Mouse (Mus musculus) testis, adult 2 months (tissue): ENCODE results near the gene Pagr1a. TPM values are rescaled to one million over a fixed set of nuclear protein-coding genes. Genes with fewer than 3 reads are reported as not detected.

Source experiments
- H3K27ac ChIP-seq: fragments of 200-500 bp; 2 replicates; pipeline ENCODE4 v1.5.1; 2012; ENCODE audit warnings: low read depth, low read length; ENCODE audit not compliant: control insufficient read depth, insufficient read depth
- H3K27me3 ChIP-seq: fragments of 200-500 bp; 2 replicates; pipeline ENCODE4 v1.6.1; 2012; ENCODE audit warnings: mild to moderate bottlenecking, low read length, moderate library complexity; ENCODE audit not compliant: control insufficient read depth, insufficient read depth
- H3K36me3 ChIP-seq: fragments of 200-500 bp; 2 replicates; pipeline ENCODE4 v1.6.1; 2012; ENCODE audit warnings: mild to moderate bottlenecking, low read length; ENCODE audit not compliant: control insufficient read depth, insufficient read depth
- H3K4me1 ChIP-seq: fragments of 200-500 bp; 2 replicates; pipeline ENCODE4 v1.6.1; 2012; ENCODE audit warnings: low read length; ENCODE audit not compliant: control insufficient read depth, insufficient read depth
- H3K4me3 ChIP-seq: fragments of 200-500 bp; 2 replicates; pipeline ENCODE4 v1.5.1; 2012; ENCODE audit warnings: low read depth, mild to moderate bottlenecking, low read length, moderate library complexity, mixed read lengths; ENCODE audit not compliant: control insufficient read depth
- CTCF ChIP-seq: fragments of 200-500 bp; IDR thresholded peaks from 2 replicates; pipeline ENCODE4 v1.5.1; 2012; ENCODE audit warnings: low read depth, mild to moderate bottlenecking, inconsistent platforms, low read length, moderate library complexity; ENCODE audit not compliant: control insufficient read depth, insufficient read depth, insufficient replicate concordance
- POLR2A ChIP-seq: fragments of 200-500 bp; IDR thresholded peaks from 2 replicates; pipeline ENCODE4 v1.6.1; 2012; ENCODE audit warnings: low read depth, mild to moderate bottlenecking, inconsistent platforms, low read length, moderate library complexity; ENCODE audit not compliant: control insufficient read depth
- polyA plus RNA-seq: library from polyadenylated mRNA; depleted of rRNA; stranded (reverse); fragments of >200 nt; gene quantifications from 2 replicates; pipeline ENCODE4 v1.2.3, GENCODE M21; 2012

The Pagr1a gene
- polyA plus RNA-seq, 1 experiment, result 1.3 TPM

DNA sequence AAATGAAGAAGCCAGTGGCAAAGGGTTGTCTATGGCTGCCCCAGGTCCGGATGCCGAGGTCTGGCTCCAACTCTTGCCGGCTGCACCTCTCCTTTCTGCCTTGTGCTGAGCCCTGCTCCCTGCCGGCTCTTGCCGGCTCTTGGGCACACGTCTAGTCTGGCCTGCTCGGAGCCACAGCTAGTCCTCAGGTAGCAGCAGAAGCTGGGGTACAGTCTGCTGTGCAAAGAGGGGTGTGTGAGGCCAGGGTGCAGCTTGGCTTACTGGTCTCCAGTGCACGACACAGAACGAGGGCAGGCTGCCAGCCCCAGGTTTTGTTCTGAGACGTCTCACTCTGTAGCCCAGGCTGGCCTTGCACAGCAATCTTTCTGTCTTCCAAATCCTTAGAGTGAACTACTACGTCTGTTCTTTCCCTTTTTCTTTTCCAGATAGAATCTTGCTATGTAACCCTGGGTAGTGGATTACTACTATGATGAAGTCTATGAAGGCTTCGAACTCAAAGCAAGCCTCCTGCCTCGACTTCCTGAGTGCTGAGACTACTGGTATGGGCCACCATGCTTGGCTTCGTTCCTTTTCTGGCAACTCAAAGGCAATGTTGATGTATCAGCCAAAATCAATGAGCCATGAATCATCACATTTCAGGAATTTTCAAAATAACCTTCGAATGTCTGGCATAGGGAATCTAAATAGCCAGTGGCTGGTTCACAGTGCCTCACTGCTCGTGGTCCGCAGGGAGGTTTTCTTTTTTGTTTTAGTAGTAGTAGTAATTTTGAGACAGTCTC lies 7.7 kb downstream of the Pagr1a start:
- Histone ChIP-seq H3K27ac (peak overlapping the region; percentile 10; the same call in 1 of the 2 replicates), H3K36me3 (no peaks in the 10 kb centered on the region), H3K27me3 (no peaks in the 10 kb centered on the region), H3K4me3 (no peak overlapping the region), H3K4me1 (peaks cover 5% of the 10 kb centered on the region; the same call in 1 of the 2 replicates)
- no peak for TF ChIP-seq POLR2A
- TF ChIP-seq CTCF, result no peak

DNA sequence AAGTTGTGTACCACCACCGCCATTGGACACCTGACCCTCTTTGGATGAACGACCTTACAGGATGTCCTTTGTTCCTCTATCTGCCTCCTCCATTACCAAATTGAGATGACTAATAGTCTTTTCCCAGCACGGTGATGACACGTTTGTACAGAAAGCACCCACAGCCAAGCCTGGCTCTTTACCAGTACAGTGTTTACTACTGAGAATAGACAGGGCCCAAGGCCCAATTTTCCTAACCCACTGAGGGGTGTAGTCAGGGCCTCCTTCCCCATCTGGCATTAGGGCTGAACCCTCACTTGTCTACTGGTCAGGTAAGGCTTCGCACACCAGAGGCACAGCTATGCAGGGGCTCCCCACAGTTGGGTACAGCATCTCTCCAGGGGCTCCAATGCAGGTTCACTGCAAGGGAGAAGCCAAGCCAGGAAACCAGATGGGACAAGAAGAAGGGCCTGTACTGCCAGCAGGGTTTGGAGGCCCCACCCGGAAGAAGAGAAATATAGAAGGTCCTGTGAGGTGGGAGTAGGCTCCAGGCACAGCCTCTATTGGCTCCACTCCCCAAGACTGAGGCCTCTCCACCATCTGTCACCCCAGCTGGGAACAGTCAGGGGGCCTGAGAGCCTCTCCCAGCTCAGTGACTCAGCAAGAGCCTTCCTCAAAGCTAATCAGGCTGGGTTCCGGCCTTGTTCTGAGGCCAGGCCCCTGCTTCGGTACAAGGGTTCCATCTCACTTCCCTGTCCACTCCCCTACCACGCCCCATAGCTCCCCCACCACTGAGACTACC lies 8.7 kb downstream of the Pagr1a start:
- Histone ChIP-seq H3K4me3 (no peak overlapping the region), H3K36me3 (no peaks in the 10 kb centered on the region), H3K4me1 (peaks cover 5% of the 10 kb centered on the region; the same call in 1 of the 2 replicates), H3K27ac (peak overlapping the region; percentile 85), H3K27me3 (no peaks in the 10 kb centered on the region)
- no peak for TF ChIP-seq CTCF
- TF ChIP-seq POLR2A, result no peak

DNA sequence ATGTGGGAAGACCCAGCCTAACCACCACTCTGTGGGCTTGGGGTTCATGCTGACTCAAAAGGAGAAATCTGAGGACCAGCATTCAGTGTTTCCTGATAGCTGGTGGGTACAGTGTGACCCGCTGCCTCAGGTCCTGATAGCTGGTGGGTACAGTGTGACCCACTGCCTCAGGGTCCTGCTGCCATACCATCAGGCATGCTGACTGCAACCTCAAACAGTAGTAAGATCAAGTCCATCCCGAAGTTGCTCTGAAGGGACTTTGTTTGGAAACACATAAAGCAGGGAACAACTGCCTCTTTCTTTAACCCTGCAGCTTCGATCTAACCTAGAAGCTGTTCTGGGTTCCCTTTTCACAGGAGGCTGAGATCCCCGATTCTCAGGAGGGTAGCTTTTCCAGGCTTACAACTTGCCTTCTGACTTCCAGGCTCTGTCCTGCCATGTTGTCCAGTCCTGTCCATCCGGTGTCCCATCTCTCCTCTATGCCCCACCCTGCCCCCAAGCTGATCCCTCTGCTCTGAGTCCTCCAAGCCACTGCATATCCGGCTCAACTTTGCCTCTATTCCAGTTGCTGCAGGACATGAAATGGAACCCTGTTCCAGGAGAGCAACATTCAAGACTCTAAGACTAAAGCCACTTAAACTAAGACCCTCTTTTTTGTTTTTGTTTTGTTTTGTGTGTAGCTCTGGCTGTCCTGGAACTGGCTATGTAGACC lies 9.7 kb downstream of the Pagr1a start:
- no peak overlapping the region for H3K4me3 ChIP-seq
- H3K27ac ChIP-seq, result no peak overlapping the region
- no peaks in the 10 kb centered on the region for H3K36me3 ChIP-seq
- peaks cover 5% of the 10 kb centered on the region; the same call in 1 of the 2 replicates for H3K4me1 ChIP-seq
- no peaks in the 10 kb centered on the region for H3K27me3 ChIP-seq
- TF ChIP-seq CTCF (no peak), POLR2A (no peak)

DNA sequence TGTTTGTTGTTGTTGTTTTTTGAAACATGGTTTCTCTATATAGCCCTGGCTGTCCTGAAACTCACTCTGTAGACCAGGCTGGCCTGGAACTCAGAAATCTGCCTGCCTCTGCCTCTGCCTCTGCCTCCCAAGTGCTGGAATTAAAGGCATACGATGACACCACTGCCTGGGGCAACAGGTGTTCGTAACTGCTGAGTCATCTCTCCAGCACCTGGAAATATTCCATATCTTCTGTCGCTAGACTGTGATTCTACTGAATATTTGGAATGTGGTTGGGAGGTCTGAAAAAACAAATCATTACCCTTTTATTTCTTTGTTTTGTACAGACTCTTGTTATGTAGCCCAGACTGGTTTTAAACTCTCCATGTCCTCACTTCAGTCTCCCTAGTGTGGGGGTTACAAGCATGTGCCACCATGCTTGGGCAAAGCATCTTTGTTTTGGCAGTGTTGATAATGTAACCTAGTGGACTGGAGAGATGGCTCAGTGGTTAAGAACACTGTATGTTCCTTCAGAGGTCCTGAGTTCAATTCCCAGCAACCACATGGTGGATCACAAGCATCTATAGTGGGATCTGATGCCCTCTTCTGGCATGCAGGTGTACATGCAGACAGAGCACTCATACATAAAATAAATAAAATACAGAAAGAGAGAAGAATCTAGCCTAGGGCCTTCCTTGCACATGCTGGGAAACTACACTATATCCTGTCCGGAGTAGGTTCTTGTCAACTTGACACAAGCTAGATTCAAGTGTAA lies 12.9 kb downstream of the Pagr1a start:
- no peak overlapping the region for H3K27ac ChIP-seq

DNA sequence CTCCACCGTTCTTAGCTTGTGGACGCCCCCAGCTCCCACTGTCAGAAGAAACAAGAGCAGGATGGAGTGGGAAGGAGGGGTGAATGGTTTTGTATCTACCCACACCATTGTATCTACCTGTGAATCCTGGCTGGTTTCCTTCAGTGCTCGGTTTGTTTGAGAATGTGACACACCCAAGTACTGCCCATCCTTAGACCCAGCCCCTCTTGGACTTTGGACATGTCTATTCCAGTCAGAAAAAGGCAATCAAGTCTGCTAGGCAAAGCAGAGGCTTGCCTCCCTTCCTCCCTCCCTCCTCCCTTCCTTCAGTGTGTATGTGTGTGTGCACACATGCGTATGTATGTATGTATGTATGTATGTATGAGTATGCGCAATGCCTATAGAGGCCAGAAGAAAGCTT lies 13.5 kb downstream of the Pagr1a start:
- H3K36me3 ChIP-seq, result no peaks in the 10 kb centered on the region
- H3K4me3 ChIP-seq, result no peak overlapping the region

More for the DNA sequence above, 12.9 kb downstream of the Pagr1a start:
- TF ChIP-seq CTCF (no peak), POLR2A (no peak)
- no peaks in the 10 kb centered on the region for H3K27me3 ChIP-seq
- no peaks in the 10 kb centered on the region for H3K36me3 ChIP-seq
- no peak overlapping the region for H3K4me3 ChIP-seq
- peaks cover 7% of the 10 kb centered on the region for H3K4me1 ChIP-seq

DNA sequence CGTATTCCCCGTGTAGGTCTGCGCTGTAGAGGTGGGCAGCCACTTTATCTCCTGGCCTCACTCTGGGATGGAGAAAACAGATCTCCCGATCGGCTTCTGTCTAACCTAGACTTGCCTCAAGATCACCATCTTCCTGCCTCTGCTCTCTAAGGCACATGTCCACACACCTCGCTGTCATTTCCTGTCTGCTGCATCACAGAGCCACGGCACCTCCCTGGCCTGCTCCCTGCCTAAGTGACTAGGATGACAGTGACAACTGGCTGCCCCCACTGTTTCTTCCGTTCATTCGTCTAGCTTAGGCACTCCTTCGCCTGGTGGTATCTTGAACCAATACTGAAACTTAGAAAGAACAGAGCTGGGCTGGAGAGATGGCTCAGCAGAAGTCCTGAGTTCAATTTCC lies 17.6 kb downstream of the Pagr1a start:
- TF ChIP-seq POLR2A, result no peak
- no peak for TF ChIP-seq CTCF
- H3K27ac ChIP-seq, result no peak overlapping the region
- no peak overlapping the region for H3K4me3 ChIP-seq
- no peaks in the 10 kb centered on the region for H3K36me3 ChIP-seq
- H3K4me1 ChIP-seq, result peaks cover 2% of the 10 kb centered on the region; the same call in 1 of the 2 replicates
- no peaks in the 10 kb centered on the region for H3K27me3 ChIP-seq

More for the DNA sequence above, 13.5 kb downstream of the Pagr1a start:
- H3K27me3 ChIP-seq, result no peaks in the 10 kb centered on the region
- peaks cover 5% of the 10 kb centered on the region for H3K4me1 ChIP-seq
- TF ChIP-seq POLR2A (no peak), CTCF (no peak)
- H3K27ac ChIP-seq, result no peak overlapping the region

DNA sequence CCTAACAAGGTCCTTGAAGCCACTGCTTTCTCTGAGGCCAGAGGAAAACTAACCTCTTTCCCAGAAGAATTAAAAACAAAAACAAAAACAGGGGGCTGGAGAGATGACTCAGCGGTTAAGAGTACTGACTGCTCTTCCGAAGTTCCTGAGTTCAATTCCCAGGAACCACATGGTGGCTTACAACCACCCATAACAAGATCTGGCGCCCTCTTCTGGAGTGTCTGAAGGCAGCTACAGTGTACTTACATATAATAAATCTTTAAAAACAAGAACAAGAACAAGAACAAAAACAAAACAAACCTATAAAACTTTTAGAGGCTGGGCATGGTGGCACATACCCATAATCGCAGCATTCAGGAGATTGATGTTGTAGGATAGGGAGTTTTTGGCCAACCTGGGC lies 20.7 kb downstream of the Pagr1a start:
- Histone ChIP-seq H3K27me3 (no peaks in the 10 kb centered on the region), H3K4me1 (peaks cover 2% of the 10 kb centered on the region; the same call in 1 of the 2 replicates), H3K36me3 (no peaks in the 10 kb centered on the region), H3K4me3 (no peak overlapping the region), H3K27ac (no peak overlapping the region)
- TF ChIP-seq POLR2A, result no peak
- no peak for TF ChIP-seq CTCF
